Mouse (Mus musculus) urinary bladder, postnatal 0 days (tissue): ENCODE measurements around the gene 4932438A13Rik. TPM values are rescaled to one million over a fixed set of nuclear protein-coding genes. Genes with fewer than 3 reads are reported as not detected.

Source experiments
- polyA plus RNA-seq: library from polyadenylated mRNA; unstranded; fragments of >200 nt; fragmentation: Nextera tagmentation; extraction: Ambion mirVana; gene quantifications from 2 replicates; pipeline ENCODE4 v1.2.1, GENCODE M21; 2015

Gene 4932438A13Rik
- polyA plus RNA-seq = 20.9 and 23.9 TPM in 2 replicates

DNA sequence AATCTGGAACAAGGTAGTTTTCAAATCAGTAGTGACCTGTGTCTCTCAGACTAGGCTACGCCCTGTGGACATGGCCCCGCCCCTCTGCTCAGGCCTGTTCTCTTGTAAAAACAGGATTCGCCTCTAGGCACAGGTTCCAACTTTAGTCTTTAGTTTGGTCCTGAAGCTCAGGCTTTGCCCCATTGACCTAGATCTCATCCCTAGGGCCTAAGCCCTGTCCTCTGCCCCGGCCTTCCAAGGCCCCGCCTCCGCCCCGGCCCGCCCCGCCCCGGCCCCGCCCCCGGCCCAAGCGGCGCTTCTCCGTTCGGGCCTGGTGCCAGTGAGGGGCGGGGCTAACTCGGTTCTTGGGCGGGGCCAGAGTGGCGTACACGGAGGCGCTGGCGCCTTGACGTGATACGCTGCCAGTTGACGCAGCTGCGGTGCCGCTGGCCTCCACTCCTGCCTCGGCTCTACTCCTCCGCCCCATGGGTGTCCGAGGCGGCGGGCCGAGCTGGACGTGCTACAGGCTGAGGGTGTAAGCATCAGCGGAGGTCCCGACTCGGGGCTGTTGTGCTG, at the start of gene 4932438A13Rik:
Gene 4932438A13Rik, plus strand, starts transcription at position 384 of the 555 bp plus-strand sequence.

GRCm38 (mm10) chr3:37063406-37063805, 200.5 kb downstream of the 4932438A13Rik start, which contains the start of gene Adad1:
TSS of gene Adad1 (plus strand) at chr3:37063527.

Other genes with a start within 250 kb of the 4932438A13Rik start
- 5.2 and 5.4 TPM in 2 replicates for gene Bbs7, start 249.6 kb upstream of the 4932438A13Rik start, polyA plus RNA-seq
- 1.4 and 1.8 TPM in 2 replicates for gene Trpc3, start 172.9 kb upstream of the 4932438A13Rik start, polyA plus RNA-seq
- gene Adad1, start 200.4 kb downstream of the 4932438A13Rik start, polyA plus RNA-seq = not detected in 2 replicates